Mouse (Mus musculus) MEL (cell line): ENCODE measurements around the gene Mrpl22. TPM values are rescaled to one million over a fixed set of nuclear protein-coding genes. Genes with fewer than 3 reads are reported as not detected.
A peak's percentile ranks its signal among the peaks of the same experiment; 100 is the strongest.

ENCODE experiments used
- DNase-seq: peaks from one replicate; pipeline ENCODE4 v3.0.0; 2011; ENCODE audit warnings: low read depth, low spot score
- H3K27ac ChIP-seq: 2 replicates; pipeline ENCODE4 v1.5.1; 2012; ENCODE audit warnings: low read depth, mild to moderate bottlenecking, control low read depth, low read length, moderate library complexity; ENCODE audit not compliant: control insufficient read depth
- H3K27me3 ChIP-seq, 2 experiments: fragments of 150-350 bp in 1 of 2; sonication (generic) in 1 of 2; 2 replicates each; pipeline ENCODE4 v1.6.1; 2012; ENCODE audit warnings: low read length in 2 of 2, mild to moderate bottlenecking in 2 of 2, improper control_type of control experiment in 1 of 2, moderate library complexity in 1 of 2; ENCODE audit not compliant: insufficient read depth in 2 of 2, control insufficient read depth in 1 of 2
- H3K36me3 ChIP-seq, 2 experiments: 2 replicates each; pipeline ENCODE4 v1.6.1; 2012 to 2014; ENCODE audit warnings: low read length in 2 of 2, improper control_type of control experiment in 1 of 2, inconsistent platforms in 1 of 2, mild to moderate bottlenecking in 1 of 2; ENCODE audit not compliant: insufficient read depth in 2 of 2, control insufficient read depth in 1 of 2
- H3K4me1 ChIP-seq, 2 experiments: fragments of 150-350 bp in 1 of 2; sonication (generic) in 1 of 2; 2 replicates each; pipeline ENCODE4 v1.6.1; 2012; ENCODE audit warnings: low read length in 2 of 2, improper control_type of control experiment in 1 of 2, mild to moderate bottlenecking in 1 of 2; ENCODE audit not compliant: insufficient read depth in 2 of 2, control insufficient read depth in 1 of 2
- H3K4me3 ChIP-seq, 2 experiments: fragments of 150-350 bp in 1 of 2; sonication (generic) in 1 of 2; 2 replicates each; pipeline ENCODE4 v1.5.1; 2012; ENCODE audit warnings: low read depth in 2 of 2, low read length in 2 of 2, mild to moderate bottlenecking in 2 of 2, moderate library complexity in 2 of 2, control low read depth in 1 of 2, improper control_type of control experiment in 1 of 2; ENCODE audit not compliant: control insufficient read depth in 1 of 2, insufficient read depth in 1 of 2
- H3K79me2 ChIP-seq: 2 replicates; pipeline ENCODE4 v1.6.1; 2012; ENCODE audit warnings: mild to moderate bottlenecking, low read length, moderate library complexity; ENCODE audit not compliant: control insufficient read depth, poor library complexity, insufficient read depth
- H3K9ac ChIP-seq: 2 replicates; pipeline ENCODE4 v1.6.1; 2012; ENCODE audit warnings: low read depth, mild to moderate bottlenecking, control low read depth, low read length, moderate library complexity; ENCODE audit not compliant: control insufficient read depth, poor library complexity, severe bottlenecking
- H3K9me3 ChIP-seq: fragments of 150-350 bp; sonication (generic); replicated peaks from 2 replicates; pipeline ENCODE4 v1.6.1; 2012; ENCODE audit warnings: mild to moderate bottlenecking, low read length, improper control_type of control experiment, moderate library complexity; ENCODE audit not compliant: insufficient read depth
- CHD2 ChIP-seq: IDR thresholded peaks from 2 replicates; pipeline ENCODE4 v1.6.1; 2011; ENCODE audit warnings: low read length, improper control_type of control experiment
- CTCF ChIP-seq, 3 experiments: IDR thresholded peaks in 2 of 3; conservative IDR thresholded peaks in 1 of 3; 2 replicates each; pipeline ENCODE4 v1.5.1; 2011 to 2012; ENCODE audit warnings: low read length in 3 of 3, low read depth in 2 of 3, mild to moderate bottlenecking in 2 of 3, improper control_type of control experiment in 1 of 3, inconsistent platforms in 1 of 3, mixed read lengths in 1 of 3, moderate library complexity in 1 of 3; ENCODE audit not compliant: control insufficient read depth in 1 of 3, insufficient read depth in 1 of 3, poor library complexity in 1 of 3, severe bottlenecking in 1 of 3
- E2F4 ChIP-seq: IDR thresholded peaks from 2 replicates; pipeline ENCODE4 v1.6.1; 2011; ENCODE audit warnings: low read depth, low read length, improper control_type of control experiment, borderline replicate concordance
- EP300 ChIP-seq, 2 experiments: IDR thresholded peaks; 2 replicates each; pipeline ENCODE4 v1.6.1; 2011; ENCODE audit warnings: improper control_type of control experiment in 2 of 2, low read length in 2 of 2, low read depth in 1 of 2, mild to moderate bottlenecking in 1 of 2
- ETS1 ChIP-seq: IDR thresholded peaks from 2 replicates; pipeline ENCODE4 v1.6.1; 2012; ENCODE audit warnings: low read depth, mild to moderate bottlenecking, inconsistent platforms, low read length, improper control_type of control experiment, moderate library complexity
- GABPA ChIP-seq: IDR thresholded peaks from 2 replicates; pipeline ENCODE4 v1.6.1; 2012; ENCODE audit warnings: low read depth, mild to moderate bottlenecking, inconsistent platforms, low read length, improper control_type of control experiment, moderate library complexity
- HCFC1 ChIP-seq: IDR thresholded peaks from 2 replicates; pipeline ENCODE4 v1.6.1; 2012; ENCODE audit warnings: low read depth, mild to moderate bottlenecking, inconsistent platforms, low read length, improper control_type of control experiment, moderate library complexity
- JUND ChIP-seq: IDR thresholded peaks from 2 replicates; pipeline ENCODE4 v1.6.1; 2011; ENCODE audit warnings: low read depth, mild to moderate bottlenecking, improper control_type of control experiment, low read length
- KAT2A ChIP-seq: conservative IDR thresholded peaks from 2 replicates; pipeline ENCODE4 v1.6.1; 2012; ENCODE audit warnings: low read depth, low read length, improper control_type of control experiment, inconsistent platforms
- MAFK ChIP-seq: IDR thresholded peaks from 2 replicates; pipeline ENCODE4 v1.6.1; 2011; ENCODE audit warnings: low read depth, mild to moderate bottlenecking, low read length, improper control_type of control experiment, borderline replicate concordance
- MAZ ChIP-seq: IDR thresholded peaks from 2 replicates; pipeline ENCODE4 v1.6.1; 2012; ENCODE audit warnings: low read depth, mild to moderate bottlenecking, inconsistent platforms, low read length, improper control_type of control experiment
- MXI1 ChIP-seq: IDR thresholded peaks from 2 replicates; pipeline ENCODE4 v1.6.1; 2011; ENCODE audit warnings: mild to moderate bottlenecking, low read depth, low read length, improper control_type of control experiment
- MYB ChIP-seq: IDR thresholded peaks from 2 replicates; pipeline ENCODE4 v1.6.1; 2011; ENCODE audit warnings: mild to moderate bottlenecking, low read depth, low read length, improper control_type of control experiment
- MYC ChIP-seq: IDR thresholded peaks from 2 replicates; pipeline ENCODE4 v1.6.1; 2011; ENCODE audit warnings: low read depth, mild to moderate bottlenecking, low read length, improper control_type of control experiment, moderate library complexity
- NRF1 ChIP-seq: IDR thresholded peaks from 2 replicates; pipeline ENCODE4 v1.6.1; 2014; ENCODE audit warnings: low read depth, mild to moderate bottlenecking, inconsistent platforms, low read length, improper control_type of control experiment, moderate library complexity; ENCODE audit not compliant: poor library complexity, insufficient read depth, severe bottlenecking
- POLR2A ChIP-seq, 2 experiments: IDR thresholded peaks; 2 replicates each; pipeline ENCODE4 v1.6.1; 2011 to 2012; ENCODE audit warnings: low read length in 2 of 2, mild to moderate bottlenecking in 2 of 2, control low read depth in 1 of 2, improper control_type of control experiment in 1 of 2, low read depth in 1 of 2, moderate library complexity in 1 of 2; ENCODE audit not compliant: control insufficient read depth in 1 of 2, insufficient read depth in 1 of 2, poor library complexity in 1 of 2
- RAD21 ChIP-seq: IDR thresholded peaks from 2 replicates; pipeline ENCODE4 v1.6.1; 2011; ENCODE audit warnings: mild to moderate bottlenecking, low read depth, low read length, improper control_type of control experiment
- RCOR1 ChIP-seq: IDR thresholded peaks from 2 replicates; pipeline ENCODE4 v1.6.1; 2012; ENCODE audit warnings: low read depth, mild to moderate bottlenecking, inconsistent platforms, low read length, improper control_type of control experiment
- SMC3 ChIP-seq: IDR thresholded peaks from 2 replicates; pipeline ENCODE4 v1.6.1; 2011; ENCODE audit warnings: low read depth, low read length, improper control_type of control experiment
- TBP ChIP-seq: IDR thresholded peaks from 2 replicates; pipeline ENCODE4 v1.8.0; 2011; ENCODE audit warnings: low read depth, low read length, improper control_type of control experiment
- TCF12 ChIP-seq: IDR thresholded peaks from 2 replicates; pipeline ENCODE4 v1.6.1; 2014; ENCODE audit warnings: low read depth, mild to moderate bottlenecking, inconsistent platforms, low read length, improper control_type of control experiment, moderate library complexity
- USF1 ChIP-seq: IDR thresholded peaks from 2 replicates; pipeline ENCODE4 v1.6.1; 2014; ENCODE audit warnings: low read depth, mild to moderate bottlenecking, inconsistent platforms, low read length, improper control_type of control experiment, moderate library complexity
- USF2 ChIP-seq, 2 experiments: IDR thresholded peaks; 2 replicates each; pipeline ENCODE4 v1.6.1; 2011 to 2012; ENCODE audit warnings: improper control_type of control experiment in 2 of 2, low read length in 2 of 2, borderline replicate concordance in 1 of 2, inconsistent platforms in 1 of 2, low read depth in 1 of 2, mild to moderate bottlenecking in 1 of 2; ENCODE audit not compliant: insufficient read depth in 1 of 2
- ZC3H11A ChIP-seq: IDR thresholded peaks from 2 replicates; pipeline ENCODE4 v1.6.1; 2012; ENCODE audit warnings: low read depth, mild to moderate bottlenecking, inconsistent platforms, low read length, improper control_type of control experiment
- ZMIZ1 ChIP-seq: IDR thresholded peaks from 2 replicates; pipeline ENCODE4 v1.6.1; 2012; ENCODE audit warnings: low read depth, mild to moderate bottlenecking, inconsistent platforms, low read length, improper control_type of control experiment, moderate library complexity
- ZNF384 ChIP-seq: IDR thresholded peaks from 2 replicates; pipeline ENCODE4 v1.6.1; 2012; ENCODE audit warnings: low read depth, mild to moderate bottlenecking, inconsistent platforms, low read length, improper control_type of control experiment
- polyA plus RNA-seq, 2 experiments: library from polyadenylated mRNA; stranded (reverse) in 1 of 2; unstranded in 1 of 2; fragments of >175 nt in 1 of 2; fragments of >200 nt in 1 of 2; gene quantifications; 2 replicates each; pipeline versions ENCODE4 v1.2.1 to v1.2.4; 2012; ENCODE audit warnings: low replicate concordance in 2 of 2, low read depth in 1 of 2; ENCODE audit not compliant: insufficient read length in 2 of 2, insufficient read depth in 1 of 2, missing spikeins in 1 of 2
- total RNA-seq: library from RNA; depleted of rRNA; stranded (reverse); fragments of 300-350 nt; gene quantifications from 2 replicates; pipeline ENCODE4 v1.2.3, GENCODE M21; 2012

The Mrpl22 gene
- total and polyA plus RNA-seq, 3 experiments, result 144 to 187 TPM; not detected in 1

DNA sequence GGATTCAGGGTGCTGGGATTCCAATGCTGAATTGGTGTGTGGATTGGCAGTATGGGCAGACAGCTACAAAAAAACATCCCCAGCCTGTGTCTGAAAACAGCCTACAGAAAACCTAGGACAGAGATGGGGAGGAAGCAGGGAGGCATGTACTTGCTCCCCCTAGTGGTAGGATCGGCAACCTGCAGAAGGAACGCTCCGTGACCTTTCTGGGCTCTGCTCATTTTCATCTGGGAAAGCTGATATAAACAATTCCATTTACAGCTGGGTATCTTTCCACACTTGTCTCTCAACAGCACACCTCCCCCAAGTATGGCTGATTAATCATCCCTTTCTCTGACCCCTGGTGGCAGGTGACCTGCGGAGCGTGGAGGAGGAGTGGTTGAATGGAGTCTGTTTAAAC is 54.2 kb downstream of the Mrpl22 start:
- Histone ChIP-seq H3K27ac (no peak overlapping the region), H3K27me3 (peaks cover 0 to 5% of the 10 kb centered on the region in 2 experiments; a peak in 3 of 4 replicates), H3K79me2 (no peaks in the 10 kb centered on the region), H3K4me3 (peak overlapping the region; percentile 1 to 49; a peak in 3 of 4 replicates), H3K9ac (peak overlapping the region; percentile 54), H3K4me1 (peaks cover 2 to 12% of the 10 kb centered on the region in 2 experiments; a peak in 2 of 4 replicates), H3K9me3 (no peaks in the 10 kb centered on the region), H3K36me3 (peaks cover 0 to 6% of the 10 kb centered on the region in 2 experiments; a peak in 1 of 4 replicates)
- peak; percentile 87 for DNase-seq
- TF ChIP-seq SMC3 (peak; percentile 98), CHD2 (no peak), ZC3H11A (peak; percentile 83), MYB (no peak), KAT2A (no peak), POLR2A (IDR thresholded peaks at IDR 0.05; ENCODE audit: control insufficient read depth in 1 of 2, insufficient read depth in 1 of 2, low read depth in 1 of 2, low read length in 2 of 2, poor library complexity in 1 of 2) (no peak), EP300 (IDR thresholded peaks at IDR 0.05; ENCODE audit: low read depth in 1 of 2, low read length in 2 of 2) (no peak), MAZ (peak; percentile 40; the same call in 1 of the 2 replicates), USF2 (IDR thresholded peaks at IDR 0.05; ENCODE audit: borderline replicate concordance in 1 of 2, insufficient read depth in 1 of 2, low read depth in 1 of 2, low read length in 2 of 2) (no peak), USF1 (no peak), ZNF384 (peak; percentile 27; the same call in 1 of the 2 replicates), CTCF (IDR thresholded peaks at IDR 0.05 in 2 of 3, conservative IDR thresholded peaks at IDR 0.05 in 1 of 3; ENCODE audit: control insufficient read depth in 1 of 3, insufficient read depth in 1 of 3, low read depth in 2 of 3, low read length in 3 of 3, poor library complexity in 1 of 3, severe bottlenecking in 1 of 3) (peak; percentile 97 to 100 (median 99)), RAD21 (peak; percentile 89), MYC (no peak)

DNA sequence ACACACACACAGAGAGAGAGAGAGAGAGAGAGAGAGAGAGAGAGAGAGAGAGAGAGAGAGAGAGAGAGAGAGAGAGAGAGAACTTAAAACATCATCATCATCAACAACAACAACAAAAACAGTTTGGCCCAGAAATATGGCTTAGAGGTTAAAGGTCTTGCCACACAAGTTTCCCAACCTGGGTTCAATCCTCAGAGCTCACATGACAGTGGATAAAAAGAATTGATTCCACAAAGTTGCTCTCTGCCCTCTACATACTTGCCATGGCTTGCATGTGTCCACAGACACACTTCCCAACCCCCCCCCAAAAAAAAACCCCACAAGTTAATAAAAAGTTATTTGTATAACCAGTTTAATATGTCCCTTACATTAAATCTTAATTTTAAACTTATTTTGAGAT is 55.0 kb downstream of the Mrpl22 start:
- H3K9ac ChIP-seq, result no peak overlapping the region
- H3K4me1 ChIP-seq, result peaks cover 2 to 12% of the 10 kb centered on the region in 2 experiments; a peak in 2 of 4 replicates
- no peak for DNase-seq

More for the DNA sequence above, 55.0 kb downstream of the Mrpl22 start:
- Histone ChIP-seq H3K4me3 (no peak overlapping the region), H3K27ac (no peak overlapping the region), H3K79me2 (no peaks in the 10 kb centered on the region), H3K36me3 (peaks cover 0 to 6% of the 10 kb centered on the region in 2 experiments; a peak in 1 of 4 replicates), H3K9me3 (no peaks in the 10 kb centered on the region), H3K27me3 (peaks cover 4 to 11% of the 10 kb centered on the region in 2 experiments)
- no peak for TF ChIP-seq MAFK
- TF ChIP-seq HCFC1, result no peak
- TF ChIP-seq RCOR1, result no peak
- TF ChIP-seq CTCF (IDR thresholded peaks at IDR 0.05 in 2 of 3, conservative IDR thresholded peaks at IDR 0.05 in 1 of 3; ENCODE audit: control insufficient read depth in 1 of 3, insufficient read depth in 1 of 3, low read depth in 2 of 3, low read length in 3 of 3, poor library complexity in 1 of 3, severe bottlenecking in 1 of 3), result no peak
- no peak for TF ChIP-seq ETS1
- no peak for TF ChIP-seq NRF1
- TF ChIP-seq MYC, result no peak
- no peak for TF ChIP-seq KAT2A
- TF ChIP-seq TBP, result no peak
- no peak for TF ChIP-seq E2F4
- TF ChIP-seq JUND, result no peak
- no peak for TF ChIP-seq ZNF384
- no peak for TF ChIP-seq MYB
- TF ChIP-seq GABPA, result no peak
- TF ChIP-seq MXI1, result no peak
- no peak for TF ChIP-seq ZMIZ1
- TF ChIP-seq TCF12, result no peak
- TF ChIP-seq, all 39 proteins: peak for 0
